Mouse (Mus musculus): ENCODE measurements around the gene a. TPM values are rescaled to one million over a fixed set of nuclear protein-coding genes. Genes with fewer than 3 reads are reported as not detected.

a gene
- total RNA-seq, 2 experiments from 2014 or later, result not detected

DNA sequence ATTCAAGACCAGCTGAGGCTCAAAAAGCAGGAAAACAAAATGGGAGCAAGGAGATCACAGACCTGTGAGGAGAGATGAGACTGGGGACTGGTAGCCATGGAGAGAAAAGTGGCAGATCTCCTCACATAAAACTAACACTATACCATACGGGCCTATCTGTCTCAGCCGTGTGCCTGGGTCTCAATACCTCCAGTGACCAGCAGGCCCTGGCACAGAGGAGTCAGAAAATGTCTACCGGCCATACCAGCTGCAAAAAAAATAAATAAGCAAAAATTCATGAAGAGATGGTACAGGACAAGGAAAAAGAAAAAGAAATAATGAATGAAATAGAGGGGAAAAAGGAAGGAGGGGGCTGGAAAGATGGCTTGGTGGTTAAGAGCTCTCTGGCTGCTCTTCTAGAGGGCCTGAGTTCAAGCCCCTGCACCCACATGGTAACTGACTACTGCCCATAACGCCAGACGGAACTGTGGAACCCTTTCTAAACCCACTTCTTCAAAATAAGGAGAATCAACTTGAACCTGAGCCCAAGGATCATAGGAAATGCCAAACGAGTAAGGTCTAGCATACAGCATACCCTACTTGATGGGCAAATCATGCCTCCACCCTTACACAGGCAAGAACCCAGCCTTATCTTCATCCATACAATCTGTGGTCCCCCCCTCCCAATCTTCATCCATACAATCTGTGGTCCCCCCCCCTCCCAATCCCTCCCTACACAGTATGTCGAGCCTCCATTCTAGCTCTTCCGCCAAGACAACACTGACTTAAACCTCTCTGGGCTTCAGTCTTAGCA is 281.3 kb downstream of the a start:
- no peak for DNase-seq
- H3K4me3 ChIP-seq, result no peak overlapping the region
- H3K27ac ChIP-seq, result no peak overlapping the region
- TF ChIP-seq CTCF (IDR thresholded peaks at IDR 0.05), result no peak
- intact Hi-C loops (cut with DNase I), result no loop called here

DNA sequence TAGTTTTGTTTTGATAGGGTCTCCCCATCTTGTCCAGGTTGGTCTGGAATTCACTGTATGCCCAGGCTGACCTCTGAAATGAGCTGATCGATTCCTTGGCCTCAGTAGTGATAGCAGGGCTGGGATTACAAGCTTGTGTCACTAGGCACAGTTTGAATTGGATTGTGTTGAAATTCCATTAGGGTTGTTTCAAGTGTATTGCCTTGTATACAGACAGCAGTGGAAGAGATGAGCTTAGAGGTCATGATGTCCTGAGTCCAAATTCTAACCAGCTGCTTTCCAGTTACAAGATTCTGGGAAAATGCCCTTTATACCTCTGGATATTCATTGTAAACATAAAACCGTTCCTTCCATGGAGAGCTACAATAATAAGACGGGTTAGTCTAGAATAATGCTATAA is 282.1 kb downstream of the a start:
- TF ChIP-seq CTCF (IDR thresholded peaks at IDR 0.05), result no peak
- Histone ChIP-seq H3K4me3 (peak overlapping the region; percentile 93), H3K27ac (peak overlapping the region; percentile 92)
- intact Hi-C loops (cut with DNase I), result no loop called here
- DNase-seq, result no peak

DNA sequence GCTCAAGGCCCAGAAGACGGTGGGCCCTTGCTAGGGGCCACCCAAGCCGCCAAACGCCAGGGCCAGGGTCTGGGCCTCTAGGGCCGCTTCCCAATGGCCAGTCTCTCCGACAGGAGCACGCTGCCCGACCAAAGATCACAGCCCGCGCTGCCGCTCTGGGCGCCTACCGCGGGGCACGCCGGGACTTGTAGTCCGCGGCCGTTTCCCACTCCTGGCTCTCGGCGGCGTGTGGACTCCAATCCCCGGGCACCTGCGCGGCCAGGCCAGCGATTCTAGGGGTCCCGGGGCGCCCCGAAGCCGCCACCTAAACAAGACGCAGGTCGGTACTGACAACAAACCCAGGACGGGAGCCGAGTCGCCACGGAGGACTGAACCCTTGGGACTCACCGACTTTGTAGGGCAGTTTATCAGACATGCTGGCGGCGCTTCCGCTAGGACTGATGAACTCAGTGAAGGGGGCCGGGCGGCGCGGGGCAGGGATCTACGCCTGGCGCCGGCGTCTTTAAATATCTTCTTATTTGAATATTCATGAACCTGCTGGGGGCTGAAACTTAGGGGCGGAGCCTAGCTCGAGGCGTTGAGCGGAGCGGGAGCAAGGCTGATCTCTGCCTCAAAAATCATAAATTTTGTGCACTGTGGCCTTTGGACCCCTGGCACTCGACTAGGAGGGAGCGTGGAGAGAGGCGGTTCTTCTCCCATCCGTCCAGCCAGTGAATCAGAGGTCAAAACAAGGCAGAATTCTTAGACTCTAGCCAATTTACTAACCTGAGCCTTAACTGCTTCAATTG is 283.0 kb downstream of the a start, which contains the start of gene Ahcy:
TSS of gene Ahcy (minus strand) at position 520 of the 788 bp plus-strand sequence.
- peak; percentile 93 for DNase-seq
- intact Hi-C loops (cut with DNase I), result no loop called here
- Histone ChIP-seq H3K4me3 (peak within 1 kb of the TSS; percentile 93), H3K27ac (peak within 1 kb of the TSS; percentile 92)
- TF ChIP-seq CTCF (IDR thresholded peaks at IDR 0.05), result no peak

DNA sequence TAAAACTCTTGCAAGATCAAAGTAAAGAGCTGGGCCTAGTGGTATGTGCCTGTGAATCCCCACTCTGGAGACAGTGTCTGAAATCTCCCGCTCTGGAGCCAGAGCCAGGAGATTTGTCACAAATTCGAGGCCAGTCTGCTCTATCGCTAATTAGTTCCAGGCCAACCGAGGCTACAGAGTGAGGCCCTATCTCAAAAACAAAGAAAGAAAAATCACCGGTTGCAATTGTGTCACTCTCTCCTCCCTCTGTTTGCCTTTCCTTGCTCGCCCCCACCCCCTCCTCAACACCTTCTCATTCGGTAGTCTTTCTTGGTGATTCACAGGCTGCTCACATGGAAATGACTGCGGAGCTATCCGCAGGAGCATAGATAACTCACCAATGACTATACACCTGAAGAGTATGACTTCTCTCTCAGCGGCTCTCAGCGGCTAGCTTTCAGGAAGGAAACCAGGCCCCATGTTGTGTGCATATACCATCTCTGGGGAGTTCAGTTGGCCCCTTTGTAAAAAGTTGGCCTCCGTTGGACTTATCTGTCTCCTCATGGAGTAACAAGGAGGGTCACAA is 283.6 kb downstream of the a start:
- no peak for TF ChIP-seq CTCF (IDR thresholded peaks at IDR 0.05)
- intact Hi-C loops (cut with DNase I), result no loop called here

DNA sequence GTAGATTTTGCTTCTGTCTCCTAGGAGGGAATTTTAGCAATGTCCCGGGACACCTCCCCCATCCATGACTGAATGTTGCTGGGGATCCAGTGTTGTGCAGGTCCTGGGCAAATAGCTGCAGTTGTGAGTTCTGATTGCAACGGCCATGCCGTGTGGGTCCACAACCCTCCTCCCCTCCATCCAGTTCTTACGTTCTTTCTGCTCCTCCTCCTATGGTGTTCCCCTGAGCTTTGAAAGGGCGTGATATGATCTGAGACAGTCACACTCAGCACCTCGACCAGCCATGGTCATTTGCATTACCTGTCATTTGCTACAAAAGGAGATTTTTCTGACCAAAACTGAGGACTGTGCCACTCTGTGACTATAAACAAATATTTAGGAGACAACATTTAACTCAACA is 284.4 kb downstream of the a start:
- intact Hi-C loops (cut with DNase I), result no loop called here
- no peak for DNase-seq
- no peak overlapping the region for H3K4me3 ChIP-seq
- H3K27ac ChIP-seq, result no peak overlapping the region
- no peak for TF ChIP-seq CTCF (IDR thresholded peaks at IDR 0.05)

More for the DNA sequence above, 283.6 kb downstream of the a start:
- peak; percentile 25 for DNase-seq
- H3K27ac ChIP-seq, result peak overlapping the region; percentile 92
- H3K4me3 ChIP-seq, result peak overlapping the region; percentile 93

DNA sequence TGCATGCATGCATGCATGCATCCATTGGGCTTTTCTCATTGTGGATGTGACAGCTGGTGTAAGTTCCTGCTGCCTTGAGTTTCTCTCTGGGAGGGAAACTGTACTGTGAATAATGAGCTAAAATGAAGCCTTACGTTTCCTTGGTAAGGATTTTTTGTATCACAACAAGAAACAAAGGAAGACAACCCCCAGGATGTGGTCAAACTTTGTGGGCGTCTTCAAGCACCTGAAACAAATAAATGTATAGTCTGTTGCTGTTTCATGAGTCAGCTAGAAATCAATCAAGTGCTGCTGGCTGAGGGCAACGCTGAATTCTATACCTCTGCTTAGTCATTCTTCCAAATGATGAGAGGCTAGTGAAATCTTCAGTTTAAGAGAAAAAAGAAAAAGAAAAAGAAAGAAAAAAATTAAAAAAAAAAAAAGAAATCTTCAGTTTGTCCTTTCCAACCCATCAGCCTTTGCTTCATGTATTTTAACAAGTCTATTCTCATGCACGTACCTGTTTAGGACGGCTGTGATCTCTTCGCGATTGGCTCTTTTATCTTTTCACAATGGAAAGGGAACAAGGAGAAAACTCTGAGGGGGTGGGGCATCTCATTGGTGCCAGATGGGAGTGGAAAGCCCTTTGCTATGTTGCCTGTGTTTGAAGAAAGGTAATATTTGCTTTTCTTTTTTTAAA is 288.4 kb downstream of the a start:
- intact Hi-C loops (cut with DNase I), result loop anchor here (5.0 kb wide), 2 partner anchors 53 to 93 kb away; partner anchors contain the start of gene Itch
- H3K27ac ChIP-seq, result no peak overlapping the region
- no peak for TF ChIP-seq CTCF (IDR thresholded peaks at IDR 0.05)
- no peak for DNase-seq
- H3K4me3 ChIP-seq, result no peak overlapping the region

DNA sequence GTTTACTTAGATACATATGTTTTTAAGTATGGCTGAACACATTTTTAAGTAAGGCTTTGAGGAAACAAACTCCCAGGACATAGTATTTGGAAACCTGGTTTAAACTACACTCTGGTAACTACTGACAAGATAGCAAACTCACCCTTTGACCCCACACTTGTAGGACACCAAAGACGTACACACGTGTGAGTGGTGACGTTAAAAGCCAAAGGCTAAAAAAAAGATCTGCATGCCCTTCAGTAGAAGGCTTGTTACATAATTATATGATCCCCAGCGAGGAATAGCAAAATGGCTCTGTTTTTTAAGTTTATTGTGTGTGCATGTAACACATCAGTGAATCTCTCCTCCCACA is 289.0 kb downstream of the a start:
- TF ChIP-seq CTCF (IDR thresholded peaks at IDR 0.05), result no peak
- no peak for DNase-seq
- intact Hi-C loops (cut with DNase I), result loop anchor here (5.0 kb wide), 2 partner anchors 52 to 92 kb away; partner anchors contain the start of gene Itch
- H3K4me3 ChIP-seq, result no peak overlapping the region
- H3K27ac ChIP-seq, result no peak overlapping the region

DNA sequence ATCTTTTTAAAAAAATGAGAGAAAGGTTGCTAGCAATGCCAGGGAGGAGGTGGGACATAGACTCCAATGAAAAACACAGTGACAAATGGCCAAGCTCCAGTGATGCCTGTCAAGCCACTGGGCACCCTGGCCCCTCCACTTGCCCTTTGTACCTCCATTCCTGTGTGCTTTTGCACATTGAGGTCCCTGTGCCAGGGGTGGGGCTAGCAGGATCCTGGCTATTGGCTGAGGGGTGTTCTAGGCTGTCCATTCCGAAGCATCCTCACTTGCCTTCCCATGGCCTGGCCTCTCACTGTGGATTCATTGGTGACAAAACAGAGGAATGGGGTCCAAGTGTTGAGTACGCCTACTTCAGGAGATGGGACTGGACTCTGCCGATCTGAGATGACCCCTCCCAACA is 289.9 kb downstream of the a start:
- Histone ChIP-seq H3K27ac (no peak overlapping the region), H3K4me3 (no peak overlapping the region)
- intact Hi-C loops (cut with DNase I), result loop anchor here (5.0 kb wide), 2 partner anchors 51 to 91 kb away; partner anchors contain the start of gene Itch
- no peak for TF ChIP-seq CTCF (IDR thresholded peaks at IDR 0.05)
- DNase-seq, result no peak

DNA sequence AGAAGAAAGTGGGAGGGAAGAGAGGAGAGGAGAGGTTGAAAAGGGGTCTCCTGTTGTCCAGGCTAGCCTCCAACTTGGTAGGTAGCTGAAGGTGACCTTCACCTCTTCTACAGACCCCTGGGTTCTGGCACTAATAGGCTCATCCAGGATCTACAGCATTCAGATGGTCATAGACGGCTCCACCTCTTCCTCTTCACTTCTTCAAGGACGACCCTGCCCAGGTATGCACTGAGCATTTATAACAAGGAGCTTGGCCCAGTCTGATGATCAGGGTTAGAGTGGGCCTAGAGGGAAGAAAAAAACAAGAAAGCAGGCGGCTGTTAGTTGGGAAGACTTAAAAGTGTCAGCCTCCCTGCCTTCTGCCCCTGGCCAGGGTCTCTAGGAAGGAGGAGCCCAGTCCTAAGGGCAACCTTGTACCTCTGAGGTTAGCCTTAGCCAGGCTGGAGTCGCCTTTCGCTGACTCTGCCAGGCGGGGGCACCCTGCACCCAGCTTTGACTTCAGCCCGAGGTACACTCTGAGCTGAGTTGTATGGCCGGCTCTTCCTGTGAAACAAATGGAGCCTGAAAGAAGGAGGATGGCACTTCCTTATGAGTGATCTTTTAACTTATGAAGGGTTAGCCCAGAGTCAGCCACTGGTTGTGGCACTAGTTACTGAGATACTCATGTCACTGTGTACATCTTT is 291.1 kb downstream of the a start:
- intact Hi-C loops (cut with DNase I), result loop anchor here (5.0 kb wide), 2 partner anchors 50 to 90 kb away; partner anchors contain the start of gene Itch
- peak; percentile 75 for DNase-seq
- Histone ChIP-seq H3K27ac (no peak overlapping the region), H3K4me3 (no peak overlapping the region)
- TF ChIP-seq CTCF (IDR thresholded peaks at IDR 0.05), result peak; percentile 83

DNA sequence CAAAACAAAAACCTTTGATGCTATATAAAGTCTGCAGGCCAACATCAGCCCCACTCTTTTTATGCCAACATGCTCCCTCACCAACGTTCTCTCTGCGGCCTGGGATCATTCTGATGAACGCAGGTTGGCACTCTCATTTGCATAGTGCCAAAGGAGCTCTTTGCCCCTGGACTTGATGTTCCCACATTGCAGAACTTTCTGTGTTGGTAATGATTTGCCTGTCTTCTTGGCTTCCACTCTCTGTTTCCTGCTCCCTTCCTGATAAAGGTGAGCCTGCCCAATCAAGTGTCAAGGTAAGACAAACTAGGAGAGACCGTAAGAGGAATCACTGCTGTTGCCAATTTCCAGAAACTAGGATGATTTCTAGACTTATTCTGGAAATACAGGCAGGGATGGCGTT is 293.3 kb downstream of the a start:
- no peak overlapping the region for H3K4me3 ChIP-seq
- intact Hi-C loops (cut with DNase I), result loop anchor here (5.0 kb wide), 2 partner anchors 48 to 88 kb away; partner anchors contain the start of gene Itch
- TF ChIP-seq CTCF (IDR thresholded peaks at IDR 0.05), result no peak
- DNase-seq, result no peak
- H3K27ac ChIP-seq, result no peak overlapping the region

DNA sequence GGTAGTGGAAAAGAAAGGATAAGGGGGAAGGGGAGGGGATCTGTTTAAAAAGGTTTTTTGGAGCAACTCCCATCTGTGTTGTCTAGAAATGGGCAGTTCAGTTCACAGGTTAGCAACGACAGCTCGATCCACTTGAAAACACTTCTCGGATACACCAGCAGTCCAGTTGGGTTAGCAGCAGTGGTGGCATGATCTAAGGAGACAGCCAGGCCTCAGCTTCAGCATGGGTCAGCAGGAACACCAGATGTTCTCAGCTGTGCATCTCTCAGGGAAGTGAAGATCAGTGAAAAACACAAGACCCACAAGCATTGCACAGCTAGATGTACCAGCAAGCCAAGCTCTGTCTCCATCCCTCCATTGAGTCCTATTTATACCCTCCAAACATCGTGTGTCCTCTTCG is 295.1 kb downstream of the a start:
- DNase-seq, result no peak
- no peak overlapping the region for H3K27ac ChIP-seq
- intact Hi-C loops (cut with DNase I), result no loop called here
- H3K4me3 ChIP-seq, result no peak overlapping the region
- no peak for TF ChIP-seq CTCF (IDR thresholded peaks at IDR 0.05)

DNA sequence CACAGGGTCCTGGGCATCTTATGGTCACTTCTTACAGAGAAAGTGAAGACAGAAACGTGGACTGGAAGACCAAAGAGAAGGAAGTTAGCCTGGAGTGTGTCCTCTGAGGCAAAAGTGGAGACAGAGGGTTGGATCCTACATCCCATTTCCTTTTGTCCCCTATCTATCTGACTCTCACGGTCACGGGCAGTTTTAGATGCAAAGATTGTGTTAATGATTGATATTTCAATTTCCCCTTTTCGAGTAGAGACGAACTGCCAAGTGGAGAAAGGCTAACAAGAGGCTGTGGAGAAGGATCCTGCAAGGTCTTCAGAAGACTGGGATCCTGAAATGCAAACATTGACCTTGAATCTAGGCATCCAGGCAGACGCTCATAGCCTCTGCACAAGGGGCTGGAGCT is 297.1 kb downstream of the a start:
- DNase-seq, result no peak
- no peak for TF ChIP-seq CTCF (IDR thresholded peaks at IDR 0.05)
- no peak overlapping the region for H3K27ac ChIP-seq
- no peak overlapping the region for H3K4me3 ChIP-seq
- intact Hi-C loops (cut with DNase I), result no loop called here

All from gastrocnemius, adult 2 months (tissue).